Mouse (Mus musculus) embryo, embryonic 10 days (tissue): ENCODE data around the gene Zfp663.

Experiments used
- DNase-seq: peaks from one replicate; pipeline ENCODE4 v3.0.0-alpha.2; 2015; ENCODE audit warnings: low spot score

The Zfp663 gene

GRCm38 (mm10) chr2:165368496-165368895, at the start of gene Zfp663:
Gene Zfp663 (minus strand): TSS chr2:165368729.
- peak; percentile 89 for DNase-seq

GRCm38 (mm10) chr2:165417291-165417690, 48.8 kb upstream of the Zfp663 start:
- no peak for DNase-seq

GRCm38 (mm10) chr2:165415795-165416194, 47.3 kb upstream of the Zfp663 start:
- DNase-seq, result peak; percentile 62

- DNase-seq, result no peak
Observed at GRCm38 (mm10) chr2:165415141-165415721, 46.7 kb upstream of the Zfp663 start.

GRCm38 (mm10) chr2:165414321-165414720, 45.8 kb upstream of the Zfp663 start:
- DNase-seq, result no peak

- no peak for DNase-seq
Observed at GRCm38 (mm10) chr2:165413884-165414283, 45.4 kb upstream of the Zfp663 start.

GRCm38 (mm10) chr2:165407700-165408301, 39.3 kb upstream of the Zfp663 start:
- DNase-seq, result peak; percentile 65

GRCm38 (mm10) chr2:165405351-165405750, 36.8 kb upstream of the Zfp663 start:
- no peak for DNase-seq

- DNase-seq, result no peak
Observed at GRCm38 (mm10) chr2:165404951-165405350, 36.4 kb upstream of the Zfp663 start.

GRCm38 (mm10) chr2:165398164-165398785, 29.7 kb upstream of the Zfp663 start:
- DNase-seq, result no peak

- no peak for DNase-seq
Observed at GRCm38 (mm10) chr2:165397502-165398163, 29.1 kb upstream of the Zfp663 start.

GRCm38 (mm10) chr2:165396831-165397501, 28.4 kb upstream of the Zfp663 start:
- DNase-seq, result peak; percentile 38

- DNase-seq, result no peak
Observed at GRCm38 (mm10) chr2:165392156-165392555, 23.6 kb upstream of the Zfp663 start.

GRCm38 (mm10) chr2:165391561-165391960, 23.0 kb upstream of the Zfp663 start:
- DNase-seq, result peak; percentile 83

- no peak for DNase-seq
Observed at GRCm38 (mm10) chr2:165389299-165389952, 20.9 kb upstream of the Zfp663 start.

GRCm38 (mm10) chr2:165387844-165388495, 19.4 kb upstream of the Zfp663 start, which contains the start of gene Zfp334:
Gene Zfp334 (minus strand): TSS chr2:165388259.
- peak; percentile 99 for DNase-seq

- DNase-seq, result peak; percentile 50
Observed at GRCm38 (mm10) chr2:165387370-165387769, 18.8 kb upstream of the Zfp663 start.

GRCm38 (mm10) chr2:165380050-165380449, 11.5 kb upstream of the Zfp663 start:
- DNase-seq, result no peak

- DNase-seq, result no peak
Observed at GRCm38 (mm10) chr2:165376001-165376400, 7.5 kb upstream of the Zfp663 start.

GRCm38 (mm10) chr2:165375478-165375877, 6.9 kb upstream of the Zfp663 start:
- DNase-seq, result no peak

- DNase-seq, result no peak
Observed at GRCm38 (mm10) chr2:165371066-165371465, 2.5 kb upstream of the Zfp663 start.
